Mouse (Mus musculus) cerebellum, adult (tissue): ENCODE measurements around the gene Cdk5.

ENCODE experiments used
- ATAC-seq: cut with Nextera tagmentation; 2 replicates; pipeline ENCODE4 v1.9.2; 2017; ENCODE audit warnings: mild to moderate bottlenecking, moderate library complexity, mixed read lengths; ENCODE audit not compliant: insufficient number of reproducible peaks, low FRiP score, low TSS enrichment

Cdk5 gene

DNA sequence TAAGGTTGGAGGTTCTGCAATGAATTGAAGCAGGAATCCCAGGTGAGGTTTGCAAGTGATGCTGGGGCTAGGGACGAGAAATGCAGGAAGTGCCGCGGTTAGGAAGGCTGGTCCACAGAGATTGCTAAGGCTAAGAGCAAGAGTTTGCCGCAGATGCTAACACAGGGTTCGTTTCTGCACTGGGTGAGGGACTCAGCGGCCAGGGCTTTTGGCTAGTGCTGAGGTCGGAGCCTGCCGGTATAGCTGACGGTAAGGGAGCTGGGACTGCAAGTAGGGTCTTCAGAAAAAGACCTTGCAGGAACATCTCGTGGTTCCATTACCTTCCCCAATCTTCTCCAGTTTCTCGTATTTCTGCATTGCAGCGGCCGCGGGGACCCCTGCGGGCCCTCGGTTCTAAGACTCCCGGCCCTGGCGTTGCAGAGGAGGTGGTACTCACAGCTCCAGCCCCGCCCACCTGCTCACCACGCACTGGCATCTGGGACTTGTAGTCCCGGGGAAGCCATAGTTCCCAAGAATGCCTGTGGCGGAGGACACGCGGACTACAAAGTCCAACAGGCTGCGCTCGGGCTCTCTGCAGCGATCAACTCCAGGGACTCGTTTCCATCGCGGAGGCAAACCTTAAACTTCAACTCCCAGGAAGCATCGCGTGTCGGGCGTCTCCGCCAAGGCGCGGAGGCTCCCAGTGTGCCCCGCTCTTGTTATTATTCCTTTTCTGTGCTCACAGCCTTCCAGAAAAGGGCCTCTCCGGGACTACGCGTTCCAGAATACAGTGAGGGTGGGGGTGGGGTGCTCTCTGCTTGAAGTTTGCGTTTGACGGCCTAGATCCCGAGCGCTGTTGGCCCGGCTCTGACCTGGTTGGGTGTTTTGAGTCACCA, at the start of gene Cdk5, which contains the start of gene Slc4a2:
Gene Cdk5, minus strand, starts transcription at position 402 of the 875 bp plus-strand sequence.
Gene Slc4a2, plus strand, starts transcription at position 709 of the 875 bp plus-strand sequence.
- ATAC-seq, result peak; percentile 95

GRCm38 (mm10) chr5:24470600-24470999, 47.3 kb upstream of the Cdk5 start:
- peak; percentile 65 for ATAC-seq

- ATAC-seq, result no peak
These were observed 43.4 kb upstream of the Cdk5 start for GRCm38 (mm10) chr5:24466762-24467161.

- no peak for ATAC-seq
These were observed 32.3 kb upstream of the Cdk5 start for GRCm38 (mm10) chr5:24455613-24456012.

DNA sequence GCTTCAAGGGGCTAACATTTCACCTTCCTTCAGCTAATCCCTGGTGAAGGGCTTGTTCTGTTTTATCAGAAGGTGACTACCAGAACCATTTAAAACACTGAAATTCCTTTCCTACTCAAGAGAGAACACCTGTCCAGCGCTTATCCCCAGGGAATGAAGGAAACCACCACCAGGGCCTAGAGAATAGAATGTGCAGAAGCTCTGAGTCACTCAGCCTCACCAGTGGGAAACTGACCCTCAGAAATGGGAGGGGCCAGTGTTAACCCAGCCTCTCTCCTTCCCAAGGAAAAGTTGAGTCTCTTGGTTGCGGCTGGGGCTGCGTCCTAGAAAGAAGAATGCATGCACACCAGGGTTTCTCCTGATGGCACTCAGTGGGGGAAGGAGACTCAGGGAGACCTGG, 31.7 kb upstream of the Cdk5 start:
- ATAC-seq, result no peak

DNA sequence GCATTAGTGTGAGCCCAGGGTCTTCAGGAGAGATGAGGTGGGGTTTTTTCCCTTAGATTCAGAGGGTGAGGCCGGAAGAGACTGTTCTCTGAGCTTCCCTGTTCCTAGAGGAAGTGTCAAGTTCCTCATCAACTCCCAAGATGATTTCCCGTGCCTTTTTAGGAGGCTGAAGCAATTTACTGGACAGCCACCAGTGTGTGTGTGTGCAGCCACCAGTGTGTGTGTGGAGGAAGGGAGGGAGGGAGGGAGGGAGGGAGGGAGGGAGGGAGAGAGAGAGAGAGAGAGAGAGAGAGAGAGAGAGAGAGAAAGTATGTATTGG, 30.6 kb upstream of the Cdk5 start:
- ATAC-seq, result no peak

DNA sequence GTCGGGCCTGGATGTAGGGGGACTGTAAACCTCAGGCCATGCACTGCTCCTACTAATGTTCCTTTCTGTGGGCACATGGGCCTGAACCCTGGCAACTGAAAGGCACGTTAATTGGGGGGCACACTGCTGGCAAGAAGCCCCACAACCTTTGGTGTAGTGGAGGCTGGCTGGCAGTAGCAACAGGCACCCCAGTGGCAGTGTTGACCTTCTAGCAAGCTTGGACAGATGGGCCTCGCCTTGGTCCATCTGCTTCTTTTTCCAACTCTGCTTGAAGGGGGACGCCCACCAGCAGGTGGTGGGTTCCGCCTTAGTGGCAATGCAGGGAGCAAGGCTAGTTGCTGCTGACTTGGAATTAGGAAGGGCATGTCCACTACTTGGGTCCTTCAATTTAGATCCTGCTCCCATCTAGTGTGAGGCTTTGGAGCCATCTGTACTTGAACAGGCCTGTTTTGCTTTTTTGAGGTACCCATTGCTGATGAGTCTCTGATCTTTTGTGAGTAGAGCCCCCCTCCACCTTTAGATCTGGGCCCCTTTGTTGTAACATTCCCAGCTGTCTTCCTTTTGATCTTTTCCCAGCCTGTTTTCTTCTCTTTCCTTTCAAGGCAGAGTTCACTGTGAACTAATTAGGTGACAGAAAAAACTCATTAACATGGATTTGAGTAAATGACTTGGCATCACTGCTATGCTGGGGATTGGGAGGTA, 30.1 kb upstream of the Cdk5 start:
- ATAC-seq, result peak; percentile 18; the same call in 1 of the 2 replicates

DNA sequence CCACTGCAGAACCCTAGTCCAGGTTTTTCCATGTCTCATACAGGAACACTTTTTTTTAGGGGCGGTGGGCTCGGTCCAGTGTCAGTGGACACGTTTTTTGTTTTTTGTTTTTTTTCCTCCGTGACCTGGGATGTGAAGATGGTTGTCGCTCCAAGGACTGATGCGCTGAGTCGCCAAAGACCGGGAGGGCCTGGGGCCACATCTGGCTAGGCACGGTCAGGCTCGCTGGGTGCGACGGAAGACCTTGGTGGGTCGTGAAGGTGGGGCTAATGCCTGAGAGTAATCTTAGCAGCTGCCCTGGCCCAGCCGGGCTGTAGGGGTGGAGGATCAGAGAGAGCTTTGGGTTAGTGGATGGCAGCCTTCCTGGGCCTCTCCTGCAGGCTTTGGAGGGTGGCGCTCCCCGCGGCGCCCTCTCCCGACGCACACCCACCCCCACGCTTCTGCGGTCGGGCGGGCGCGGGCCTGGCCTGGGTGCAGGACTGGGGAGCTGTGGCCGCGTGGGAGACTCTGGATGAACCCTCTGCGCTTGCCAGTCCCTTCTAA, 29.4 kb upstream of the Cdk5 start:
- 0 out of 2 replicates have a peak, but pooled peaks have one; percentile 6 for ATAC-seq

DNA sequence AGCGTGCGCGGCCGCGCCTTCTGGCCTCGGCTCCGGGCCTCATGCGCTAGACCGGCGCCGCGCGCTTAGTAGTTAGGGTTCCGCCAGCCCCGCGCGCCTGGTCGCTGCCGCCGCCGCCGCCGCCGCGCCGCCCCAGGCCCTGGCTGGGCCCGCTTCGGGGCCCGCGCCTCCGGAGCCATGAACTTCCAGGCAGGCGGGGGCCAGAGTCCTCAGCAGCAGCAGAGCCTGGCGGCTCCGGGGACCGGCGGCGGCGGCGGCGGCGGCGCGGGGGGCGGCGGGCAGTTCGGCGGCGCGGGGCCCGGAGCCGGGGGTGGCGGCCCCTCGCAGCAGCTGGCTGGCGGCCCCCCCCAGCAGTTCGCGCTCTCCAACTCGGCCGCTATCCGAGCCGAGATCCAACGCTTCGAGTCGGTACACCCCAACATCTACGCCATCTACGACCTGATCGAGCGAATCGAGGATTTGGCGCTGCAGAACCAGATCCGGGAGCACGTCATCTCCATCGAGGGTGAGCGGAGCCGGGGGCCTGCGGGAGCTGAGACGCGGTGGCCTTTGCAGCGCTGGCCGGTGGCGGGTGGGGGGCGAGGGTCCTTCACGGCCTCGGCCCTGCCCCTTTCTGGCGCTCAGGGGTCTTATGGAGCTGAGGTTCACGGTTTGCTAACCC, 28.8 kb upstream of the Cdk5 start, which contains the start of gene Agap3:
Gene Agap3, plus strand, starts transcription at position 148 of the 661 bp plus-strand sequence.
- ATAC-seq, result peak; percentile 6; the same call in 1 of the 2 replicates

GRCm38 (mm10) chr5:24451264-24452029, 28.1 kb upstream of the Cdk5 start:
- peak; percentile 62 for ATAC-seq

DNA sequence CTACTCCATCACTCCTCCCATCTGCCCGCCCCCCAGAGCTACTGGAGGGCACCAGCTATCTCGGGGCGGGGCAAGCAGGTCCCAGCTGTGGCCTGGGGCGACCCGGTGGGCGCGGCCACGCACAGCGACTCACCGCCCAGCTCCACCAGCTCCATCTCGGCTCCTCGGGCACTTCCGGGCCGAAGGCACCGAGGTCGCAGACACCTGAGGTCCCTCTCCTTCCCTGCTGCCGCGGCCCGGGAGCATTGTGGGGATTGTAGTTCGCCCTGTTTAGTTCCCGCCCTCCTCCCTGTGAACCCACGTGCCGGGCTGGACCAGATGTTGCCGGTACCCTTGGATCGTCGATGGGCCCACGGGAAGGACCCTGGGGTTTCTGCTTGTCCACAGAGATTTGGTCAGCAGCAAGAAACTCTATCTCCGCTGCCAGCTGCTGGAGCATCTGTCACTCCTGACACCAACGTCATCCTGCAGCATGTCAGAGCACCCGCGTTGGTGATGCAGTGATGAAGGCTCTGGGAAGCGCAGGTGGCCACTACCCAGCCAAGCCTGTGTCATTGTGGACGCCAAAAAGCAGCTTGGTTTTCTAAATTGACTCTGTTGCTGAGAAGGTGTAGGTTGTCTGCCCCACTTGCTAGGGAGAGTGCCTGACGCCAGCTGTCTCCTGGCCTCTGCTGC, 24.4 kb upstream of the Cdk5 start, which contains the start of gene Tmub1:
Gene Tmub1, minus strand, starts transcription at position 231 of the 675 bp plus-strand sequence.
- ATAC-seq, result peak; percentile 46

GRCm38 (mm10) chr5:24446630-24447029, 23.3 kb upstream of the Cdk5 start:
- ATAC-seq, result no peak

- ATAC-seq, result no peak
These were observed 22.2 kb upstream of the Cdk5 start for GRCm38 (mm10) chr5:24445428-24446080.

- peak; percentile 62 for ATAC-seq
These were observed 21.6 kb upstream of the Cdk5 start, which contains the start of gene Fastk for GRCm38 (mm10) chr5:24444746-24445427. Gene Fastk (minus strand): TSS chr5:24445287.

DNA sequence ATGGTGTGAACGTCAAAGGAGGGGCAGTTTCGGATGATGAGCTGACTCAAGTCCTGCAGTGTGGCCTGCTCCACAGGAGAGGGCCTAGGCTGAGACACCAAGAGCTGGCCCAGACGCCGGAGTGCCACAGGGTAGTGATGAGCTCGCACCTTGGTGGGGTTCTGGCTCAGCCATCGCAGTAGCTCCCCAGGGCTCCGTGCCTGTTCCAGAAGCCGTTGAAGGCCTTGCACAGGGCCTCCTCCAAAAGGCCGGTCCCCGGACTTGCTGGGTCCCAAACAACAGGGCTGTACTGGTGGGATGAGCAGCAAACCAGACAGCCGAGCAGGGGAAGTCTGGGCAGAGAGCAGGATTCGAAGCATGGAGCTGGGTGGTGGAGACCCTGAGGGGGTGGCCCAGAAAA, 20.6 kb upstream of the Cdk5 start:
- ATAC-seq, result no peak

DNA sequence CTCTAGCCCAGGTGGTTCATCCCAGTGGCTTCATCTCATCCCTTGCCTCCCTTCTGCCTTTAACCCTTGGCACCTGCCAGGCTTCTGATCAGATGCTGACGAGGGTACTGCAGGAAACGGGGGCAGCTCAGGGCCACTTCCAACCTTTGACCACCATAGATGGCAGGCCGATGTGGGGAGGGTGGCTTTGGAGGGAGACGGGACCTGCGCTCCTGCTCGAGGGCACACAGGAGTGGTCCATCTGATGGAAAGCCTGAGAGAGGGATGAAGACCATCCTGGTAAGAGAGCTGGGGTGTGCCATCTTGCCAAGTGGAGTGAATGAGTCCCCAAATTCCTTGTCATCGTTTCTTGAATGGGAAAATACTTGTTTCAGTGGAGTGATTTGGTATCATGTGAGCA, 19.9 kb upstream of the Cdk5 start:
- no peak for ATAC-seq

GRCm38 (mm10) chr5:24442029-24442428, 18.7 kb upstream of the Cdk5 start:
- no peak for ATAC-seq

DNA sequence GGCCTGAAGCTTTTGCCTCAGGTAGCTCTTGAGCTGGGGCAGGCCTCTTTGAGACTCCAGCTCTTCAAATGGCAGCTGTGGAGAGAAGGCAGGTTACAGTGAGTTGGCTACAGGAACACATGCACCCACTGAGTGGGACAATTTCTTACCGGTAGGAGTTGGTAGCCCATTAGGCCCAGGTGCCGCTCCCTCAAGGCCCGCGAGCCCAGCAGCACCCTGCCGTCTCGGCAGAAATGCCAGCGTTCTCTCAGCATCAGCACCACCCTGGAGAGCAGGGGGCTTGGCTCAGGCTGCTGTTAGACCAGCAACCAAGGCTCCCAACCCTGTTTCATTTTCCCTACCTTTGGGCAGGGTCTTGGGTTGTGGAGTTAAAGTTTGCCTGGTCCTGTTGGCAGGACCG, 17.9 kb upstream of the Cdk5 start:
- no peak for ATAC-seq
